Mouse (Mus musculus): ENCODE data around the gene Dnmt3a.

- TF ChIP-seq CTCF (IDR thresholded peaks at IDR 0.05; ENCODE audit: insufficient read depth, low read length), result no peak
- TF ChIP-seq POLR2A (IDR thresholded peaks at IDR 0.05; ENCODE audit: borderline replicate concordance, extremely low read depth, low read depth, low read length), result no peak
Measured at GRCm38 (mm10) chr12:3777682-3778081, 28.1 kb upstream of the Dnmt3a start.

Data from lung, adult 2 months (tissue).